Mouse (Mus musculus): ENCODE measurements around the gene Myo3b.
"Not testable (repeated sequence)": the region's sequence is repeated elsewhere in the genome, so short reads cannot be mapped to it uniquely, and the experiment has no call there.

Gene Myo3b

DNA sequence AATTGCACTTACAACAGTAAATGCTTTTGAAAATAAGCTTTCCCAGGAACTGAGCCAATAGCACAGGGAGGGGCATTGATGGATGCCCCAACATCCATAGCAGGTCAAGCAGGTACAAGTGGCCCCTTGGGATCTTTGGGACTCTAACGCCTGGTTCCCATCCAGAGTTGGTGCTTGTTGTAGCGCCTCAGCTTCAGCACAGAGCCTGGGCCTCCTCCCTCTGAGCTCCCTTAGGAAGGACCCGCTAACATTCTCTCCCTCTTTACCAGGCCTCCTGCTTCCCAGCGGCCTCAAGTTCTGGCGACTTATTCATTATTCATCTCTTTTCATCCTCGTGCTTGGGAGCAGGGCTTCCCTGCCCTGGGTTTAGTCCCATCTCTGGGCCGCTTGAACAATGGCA is at the start of gene Myo3b:
TSS of gene Myo3b (plus strand) at position 375 of the 400 bp plus-strand sequence.
- DNase-seq (ENCODE audit: low spot score in 2 of 2) = no peak

DNA sequence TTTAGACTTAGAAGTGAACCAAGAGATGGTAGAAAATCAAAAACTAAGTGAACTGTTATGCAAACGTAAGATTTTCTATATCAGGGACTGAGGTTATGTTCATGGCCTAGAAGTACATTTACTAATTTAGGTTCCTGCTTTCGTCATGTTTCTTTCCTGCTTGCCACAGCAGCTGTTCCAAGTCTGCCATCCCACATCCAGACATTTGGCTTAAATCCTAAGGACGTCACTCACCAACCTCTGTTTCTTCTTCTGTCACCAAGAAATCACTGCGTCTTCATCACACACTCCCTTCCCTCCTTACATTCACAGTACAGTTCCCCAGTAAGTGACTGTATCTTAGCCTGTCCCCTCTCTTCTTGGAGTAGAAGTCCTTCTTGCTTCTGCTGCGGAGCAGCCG is 49.7 kb upstream of the Myo3b start:
- peak in 1 of 2 experiments; percentile 31 for DNase-seq (ENCODE audit: low spot score in 2 of 2)

DNA sequence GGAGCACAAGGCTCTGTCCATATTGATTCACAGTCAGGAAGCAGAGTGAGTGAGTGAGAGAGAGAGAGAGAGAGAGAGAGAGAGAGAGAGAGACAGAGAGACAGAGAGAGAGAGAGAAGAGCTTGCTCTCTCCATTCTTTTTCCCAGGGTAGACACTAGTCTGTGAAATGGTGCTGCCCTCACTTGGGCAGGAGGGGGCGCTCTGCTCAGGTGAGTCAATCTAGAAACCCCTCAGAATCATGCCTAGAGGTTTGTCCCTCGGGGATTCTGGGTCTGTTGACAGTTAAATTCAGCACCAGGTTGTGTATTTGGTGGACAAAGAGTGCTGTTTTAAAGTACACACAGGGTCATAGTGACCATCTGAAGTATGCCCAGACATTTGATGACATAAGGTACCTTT is 48.3 kb upstream of the Myo3b start:
- no peak for DNase-seq (ENCODE audit: low spot score in 2 of 2)

DNA sequence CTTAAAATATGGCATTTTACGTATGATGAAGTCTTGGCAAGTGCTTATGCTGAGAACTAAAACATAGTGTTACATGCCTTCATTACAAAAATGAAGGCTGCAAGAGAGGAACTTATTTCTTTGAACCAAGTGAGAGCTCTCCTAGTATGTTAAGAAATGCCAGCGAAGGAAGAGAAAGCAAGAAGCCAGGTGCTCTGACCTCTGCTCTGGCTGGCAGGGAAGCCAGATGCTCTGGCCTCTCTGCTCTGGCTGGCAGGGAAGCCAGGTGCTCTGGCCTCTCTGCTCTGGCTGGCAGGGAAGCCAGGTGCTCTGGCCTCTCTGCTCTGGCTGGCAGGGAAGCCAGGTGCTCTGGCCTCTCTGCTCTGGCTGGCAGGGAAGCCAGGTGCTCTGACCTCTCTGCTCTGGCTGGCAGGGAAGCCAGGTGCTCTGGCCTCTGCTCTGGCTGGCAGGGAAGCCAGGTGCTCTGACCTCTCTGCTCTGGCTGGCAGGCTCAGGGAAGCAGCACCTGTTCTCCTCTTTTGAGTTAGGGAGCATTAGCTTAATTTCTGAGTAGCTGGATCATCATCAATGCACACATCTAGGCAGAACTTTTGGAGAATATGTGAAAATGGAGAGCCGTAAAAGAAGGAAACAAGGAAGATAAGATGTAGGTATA is 44.7 kb upstream of the Myo3b start:
- not testable (repeated sequence) for DNase-seq (ENCODE audit: low spot score in 2 of 2)

DNA sequence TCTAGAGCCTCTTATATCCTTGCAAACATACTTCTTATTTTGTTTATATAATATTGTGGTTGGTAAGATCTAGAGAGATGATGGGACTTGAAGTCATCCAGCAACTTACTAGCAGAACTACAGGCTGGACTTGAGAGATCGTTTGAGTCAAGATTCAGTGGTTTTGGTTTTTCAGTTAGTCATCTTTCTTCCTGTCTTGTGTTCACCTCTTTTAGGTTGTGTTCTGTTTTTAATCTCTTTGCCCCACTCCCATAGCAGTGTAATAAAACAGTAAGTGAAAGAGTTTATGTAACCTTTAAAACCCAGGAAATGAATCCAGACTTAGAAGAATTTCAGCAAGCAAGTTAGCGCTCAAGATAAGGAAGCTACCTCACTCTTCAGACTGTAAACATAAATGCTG is 44.1 kb upstream of the Myo3b start:
- DNase-seq (ENCODE audit: low spot score in 2 of 2) = no peak

DNA sequence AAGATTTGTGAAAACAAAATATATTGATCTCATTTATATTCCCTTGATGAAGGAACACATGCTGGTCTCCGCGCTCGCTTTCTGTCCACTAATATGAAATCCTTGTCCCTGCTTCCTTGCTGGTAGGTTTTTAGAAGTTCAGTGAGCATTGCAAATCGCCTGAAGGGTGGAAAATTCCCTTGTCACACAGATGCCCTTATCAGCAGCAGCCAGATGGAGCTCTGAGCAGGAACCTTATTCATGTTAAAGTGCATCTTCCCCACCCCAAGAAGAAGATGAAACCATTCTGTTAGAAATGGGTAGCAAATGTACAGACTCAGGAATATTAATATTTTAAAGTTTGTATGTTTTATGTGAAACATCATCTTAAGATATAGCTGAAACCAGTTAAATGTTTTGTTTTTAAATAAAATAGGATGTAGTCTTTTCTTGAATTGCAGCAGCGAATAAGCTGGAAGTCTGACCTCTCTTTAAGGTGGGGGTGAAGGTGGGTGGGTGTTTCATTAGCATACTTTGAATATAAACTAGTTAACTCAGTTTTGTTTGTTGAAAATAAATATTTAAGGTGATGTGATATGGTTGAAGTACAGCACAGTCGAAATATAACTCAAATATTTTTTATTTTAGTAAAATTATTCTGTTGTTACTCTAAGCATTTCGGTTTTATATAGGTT is 39.7 kb upstream of the Myo3b start:
- no peak for DNase-seq (ENCODE audit: low spot score in 2 of 2)

DNA sequence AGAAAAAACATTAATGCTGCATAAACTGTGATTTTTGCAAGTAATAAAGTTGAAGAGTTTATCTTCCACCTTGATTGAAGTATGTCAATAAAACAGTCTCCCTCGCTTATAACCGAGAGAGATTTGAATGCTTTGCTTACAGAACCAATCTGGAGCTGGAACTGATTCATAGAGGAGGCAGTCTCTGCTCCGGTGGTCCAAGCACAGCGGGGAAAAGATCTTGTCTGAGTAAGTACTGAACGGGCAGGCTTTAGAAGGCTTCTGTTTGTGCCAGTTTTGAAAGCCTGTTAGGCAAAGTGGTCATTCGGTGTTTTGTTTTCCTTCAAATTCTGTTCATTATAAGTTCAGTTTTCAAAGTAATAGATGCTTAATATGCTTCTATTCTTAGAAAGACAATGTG is 38.6 kb upstream of the Myo3b start:
- no peak for DNase-seq (ENCODE audit: low spot score in 2 of 2)

DNA sequence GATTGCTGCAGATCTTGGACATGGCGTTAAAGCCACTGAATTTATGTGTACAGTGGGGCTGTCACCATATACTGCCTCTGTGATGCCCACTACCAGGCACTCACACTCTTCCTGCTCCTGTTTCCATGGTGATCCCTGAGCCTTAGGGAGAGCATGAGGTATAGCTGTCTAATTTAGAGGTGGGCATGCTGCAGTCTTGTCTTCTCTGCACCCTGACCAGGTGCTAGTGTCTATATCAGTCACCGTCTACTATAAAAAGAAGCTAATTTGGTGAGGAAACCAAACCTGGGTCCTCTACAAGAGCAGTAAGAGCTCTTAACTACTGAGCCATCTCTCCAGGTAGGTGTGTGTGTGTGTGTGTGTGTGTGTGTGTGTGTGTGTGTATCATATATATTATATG is 32.4 kb upstream of the Myo3b start:
- DNase-seq (ENCODE audit: low spot score in 2 of 2) = no peak

DNA sequence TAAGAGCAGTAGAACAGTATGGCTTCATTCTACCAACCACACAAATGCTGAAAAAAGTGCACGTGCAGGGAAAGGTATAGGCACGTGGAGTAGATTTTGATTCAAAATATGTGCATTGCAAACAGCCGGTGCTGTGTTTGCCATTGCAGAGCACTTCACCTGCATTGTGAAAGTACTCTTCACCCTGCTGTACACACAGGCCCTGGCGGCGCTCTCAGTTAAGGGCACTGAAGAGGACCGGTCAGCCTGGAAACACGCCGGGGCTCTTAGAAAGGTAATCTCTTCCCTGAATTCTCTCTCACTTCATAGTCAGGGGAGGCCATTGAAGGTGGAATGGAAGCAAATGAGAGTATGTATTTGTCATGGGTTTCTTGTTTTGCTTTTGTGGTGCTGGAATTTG is 26.0 kb upstream of the Myo3b start:
- DNase-seq (ENCODE audit: low spot score in 2 of 2) = no peak

DNA sequence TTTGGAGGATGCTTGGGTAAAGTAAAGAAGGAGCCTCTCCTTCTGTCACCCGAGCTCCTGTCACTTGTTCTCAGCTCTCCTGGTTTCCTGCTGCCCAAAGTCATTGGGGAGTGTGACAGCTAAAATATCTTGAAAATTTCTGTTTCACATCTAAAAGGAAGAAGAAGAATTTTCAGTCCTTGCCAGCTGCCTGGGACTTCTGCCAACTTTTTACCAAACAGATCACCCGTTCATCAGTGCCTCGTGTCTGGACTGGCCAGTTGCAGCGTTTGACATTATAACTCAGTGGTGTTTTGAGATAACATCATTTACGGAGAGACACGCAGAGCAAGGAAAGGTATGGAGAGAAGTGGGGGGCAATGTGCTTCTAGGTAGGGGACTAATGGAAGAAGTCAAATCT is 20.7 kb upstream of the Myo3b start:
- no peak for DNase-seq (ENCODE audit: low spot score in 2 of 2)

DNA sequence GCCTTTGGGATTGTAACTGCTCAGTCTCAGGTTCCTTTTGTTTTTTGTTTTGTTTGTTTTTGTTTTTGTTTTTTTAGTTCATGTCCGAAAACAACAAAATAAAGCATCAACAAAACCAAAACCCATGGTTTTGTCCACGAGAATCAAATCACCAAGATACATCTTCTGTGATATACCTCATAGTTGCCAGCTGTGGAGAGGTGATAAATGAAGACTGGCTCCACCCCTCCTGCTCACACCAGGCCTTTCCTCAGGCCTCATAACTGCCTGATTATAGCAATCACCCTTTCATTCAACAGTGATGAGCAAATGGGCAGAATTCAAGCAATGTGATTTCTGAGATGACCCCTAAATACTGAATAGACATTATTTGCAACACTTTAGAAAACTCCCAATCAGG is 14.5 kb upstream of the Myo3b start:
- DNase-seq (ENCODE audit: low spot score in 2 of 2) = no peak

DNA sequence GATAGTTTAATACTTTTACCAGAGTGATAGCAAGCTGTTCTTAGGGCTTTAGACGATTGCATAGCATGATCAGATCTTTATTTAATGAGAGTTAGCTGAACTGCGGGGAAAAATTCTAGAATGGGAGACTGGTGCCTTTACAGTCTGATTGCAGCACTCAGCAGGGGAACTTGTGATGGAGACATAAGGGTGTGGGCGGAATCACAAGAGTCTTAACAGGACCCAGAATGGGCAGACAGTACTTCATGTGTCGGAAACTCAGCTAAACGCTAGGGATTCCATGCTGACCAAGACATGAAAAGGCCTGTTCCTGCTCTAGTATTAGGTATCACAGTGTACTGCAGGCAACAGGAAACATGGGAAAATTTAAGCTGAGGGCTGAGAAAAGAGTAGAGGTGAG is 13.2 kb upstream of the Myo3b start:
- peak; percentile 21 to 51 for DNase-seq (ENCODE audit: low spot score in 2 of 2)

DNA sequence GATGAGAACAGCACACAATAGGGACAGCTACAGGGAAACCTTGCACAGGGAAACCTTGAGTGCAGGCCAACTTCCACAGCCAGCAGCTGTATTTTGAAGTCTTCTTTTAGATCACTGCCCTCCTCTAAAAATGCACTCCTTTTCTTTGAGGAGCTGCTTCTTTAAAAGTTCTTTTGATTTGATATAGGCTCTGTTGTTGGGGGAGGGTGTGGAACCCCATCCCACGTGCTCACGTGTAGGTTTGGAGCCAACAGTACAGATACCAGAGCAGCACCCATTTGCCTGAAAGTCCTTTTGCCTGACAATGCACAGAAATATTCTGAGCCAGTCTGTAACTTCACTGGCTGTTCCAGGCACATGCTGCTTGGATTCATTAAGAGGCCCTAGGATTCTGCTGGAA is 7.5 kb upstream of the Myo3b start:
- DNase-seq (ENCODE audit: low spot score in 2 of 2) = no peak

DNA sequence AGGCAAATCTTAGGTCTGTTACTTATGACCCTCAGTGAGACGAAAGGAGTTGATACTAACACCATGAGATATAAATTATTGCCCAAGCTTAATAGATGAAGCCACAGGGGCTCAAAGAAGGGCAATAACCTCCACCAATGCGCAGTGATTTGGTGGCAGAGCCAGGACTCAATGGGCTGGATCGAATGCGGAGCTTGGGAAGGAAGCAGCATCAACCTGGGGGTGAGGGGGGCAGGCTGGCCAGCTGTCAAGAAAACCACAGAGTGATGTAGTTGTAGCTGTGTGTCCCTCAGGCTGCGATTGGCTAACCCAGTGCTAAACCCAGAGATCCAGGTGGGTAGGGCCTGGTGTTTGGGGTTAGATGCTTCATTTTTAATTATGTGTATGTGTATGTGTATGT is 4.0 kb upstream of the Myo3b start:
- DNase-seq (ENCODE audit: low spot score in 2 of 2) = no peak

DNA sequence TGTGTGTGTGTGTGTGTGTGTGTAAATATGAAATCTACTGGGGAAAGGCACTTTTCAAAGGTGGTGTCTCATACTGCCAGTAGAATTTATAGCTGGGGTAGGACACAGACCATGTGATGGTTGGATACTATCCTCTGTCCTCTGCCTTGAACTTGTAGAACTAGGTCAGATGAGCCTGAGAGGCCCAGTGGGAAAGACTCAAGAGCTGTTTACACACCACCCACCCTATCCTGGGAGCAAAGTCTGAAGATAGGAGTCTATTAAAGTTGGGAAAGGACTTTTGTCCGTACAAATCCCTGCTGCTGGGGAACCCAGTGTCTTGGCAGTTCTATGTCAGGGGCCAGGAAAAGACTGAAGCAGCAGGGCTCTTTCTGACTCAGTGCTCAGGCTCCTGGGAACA is 3.6 kb upstream of the Myo3b start:
- no peak for DNase-seq (ENCODE audit: low spot score in 2 of 2)

DNA sequence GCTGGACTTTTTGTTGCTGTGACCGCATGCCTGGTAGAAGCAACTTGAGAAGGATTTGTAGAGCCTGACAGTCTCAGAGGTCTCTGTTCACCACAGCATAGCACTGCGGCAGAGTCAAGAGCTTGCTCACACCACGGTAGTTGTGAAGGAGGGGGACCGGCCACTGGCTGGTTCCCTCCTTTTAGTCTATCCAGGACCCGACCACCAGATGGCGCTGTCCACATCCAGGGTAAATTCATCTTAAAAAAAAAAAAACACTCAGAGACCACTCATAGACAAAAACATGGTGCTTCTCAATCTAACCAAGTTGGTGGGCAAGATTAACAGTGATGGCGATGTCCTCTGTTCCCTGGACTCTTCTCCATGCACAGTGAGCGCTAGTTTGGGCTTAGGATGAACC is 1.7 kb upstream of the Myo3b start:
- no peak for DNase-seq (ENCODE audit: low spot score in 2 of 2)

DNA sequence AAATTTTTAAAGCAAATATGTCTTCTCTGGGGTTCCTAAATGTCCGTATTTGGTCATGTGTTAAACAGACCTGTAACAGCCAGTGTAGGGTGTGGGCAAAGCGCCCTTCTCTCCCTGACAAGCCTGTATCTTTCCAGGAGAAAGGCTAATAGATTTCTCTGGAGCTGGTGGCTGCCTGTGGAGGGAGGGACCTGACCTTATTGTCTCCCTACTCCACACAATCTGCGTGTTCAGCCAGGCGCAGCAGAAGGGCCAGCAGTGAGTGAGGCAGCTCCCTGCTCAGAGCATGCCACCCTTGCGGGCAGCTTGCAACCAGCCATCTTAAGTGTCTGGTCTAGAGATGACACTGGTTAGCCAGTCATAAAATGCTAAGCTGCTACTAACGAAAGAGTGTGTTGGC is 5.5 kb downstream of the Myo3b start:
- DNase-seq (ENCODE audit: low spot score in 2 of 2) = no peak

DNA sequence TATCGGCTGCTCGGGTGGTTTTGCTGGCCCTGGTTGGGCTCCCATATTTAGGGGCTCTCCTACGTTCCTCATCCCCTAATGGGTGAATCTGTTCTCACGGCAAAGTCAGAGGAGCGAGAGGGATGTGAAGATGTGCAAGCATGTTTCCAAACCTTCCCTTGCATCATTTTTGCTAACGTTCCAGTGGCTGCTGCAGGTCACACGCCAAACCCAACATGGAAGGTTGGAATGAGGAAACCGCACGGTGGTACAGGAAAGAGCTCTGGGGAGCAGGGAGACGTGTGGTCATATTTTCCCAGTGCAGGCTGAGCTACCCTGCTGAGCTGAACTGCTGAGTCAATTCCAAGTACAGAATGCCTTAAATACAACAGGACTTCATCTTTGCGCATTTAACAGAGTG is 8.9 kb downstream of the Myo3b start:
- no peak for DNase-seq (ENCODE audit: low spot score in 2 of 2)

DNA sequence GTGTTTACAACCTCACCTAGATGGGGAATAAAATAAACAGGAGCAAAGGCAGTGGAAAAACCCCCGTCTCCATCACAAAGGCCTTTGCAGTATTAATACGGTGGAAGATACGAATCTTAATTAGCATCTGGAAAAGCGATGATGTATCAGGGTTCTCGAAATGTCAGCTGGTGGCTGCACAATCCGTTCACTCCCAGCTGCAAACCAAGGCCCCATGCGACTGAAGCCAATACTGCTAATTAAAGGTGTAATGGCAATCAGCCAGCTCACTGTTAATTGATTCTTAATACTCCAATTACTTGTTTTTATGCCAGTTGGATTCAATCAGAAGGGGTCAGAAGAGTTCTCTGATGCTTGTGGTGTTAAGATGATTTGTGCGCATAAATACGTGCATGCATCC is 14.9 kb downstream of the Myo3b start:
- DNase-seq (ENCODE audit: low spot score in 2 of 2) = no peak

DNA sequence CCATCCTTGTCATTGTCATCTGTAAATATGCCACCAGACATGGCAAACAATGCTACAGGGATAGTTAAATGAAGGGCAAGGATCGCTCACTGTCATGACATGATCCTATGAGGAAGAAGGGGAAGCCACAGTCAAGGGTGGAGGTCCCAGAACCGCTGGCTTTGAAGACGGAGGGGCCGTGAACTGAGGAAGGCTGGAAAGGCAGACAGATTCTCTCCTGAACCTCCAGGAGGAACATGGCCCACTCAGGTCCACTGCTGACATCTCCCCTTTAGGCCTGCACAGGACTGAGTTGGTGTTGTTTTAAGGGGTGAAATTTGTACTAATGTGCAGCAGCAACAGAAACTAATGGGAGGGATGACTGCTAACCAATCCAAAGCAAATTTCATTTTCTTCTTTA is 19.3 kb downstream of the Myo3b start:
- no peak for DNase-seq (ENCODE audit: low spot score in 2 of 2)

DNA sequence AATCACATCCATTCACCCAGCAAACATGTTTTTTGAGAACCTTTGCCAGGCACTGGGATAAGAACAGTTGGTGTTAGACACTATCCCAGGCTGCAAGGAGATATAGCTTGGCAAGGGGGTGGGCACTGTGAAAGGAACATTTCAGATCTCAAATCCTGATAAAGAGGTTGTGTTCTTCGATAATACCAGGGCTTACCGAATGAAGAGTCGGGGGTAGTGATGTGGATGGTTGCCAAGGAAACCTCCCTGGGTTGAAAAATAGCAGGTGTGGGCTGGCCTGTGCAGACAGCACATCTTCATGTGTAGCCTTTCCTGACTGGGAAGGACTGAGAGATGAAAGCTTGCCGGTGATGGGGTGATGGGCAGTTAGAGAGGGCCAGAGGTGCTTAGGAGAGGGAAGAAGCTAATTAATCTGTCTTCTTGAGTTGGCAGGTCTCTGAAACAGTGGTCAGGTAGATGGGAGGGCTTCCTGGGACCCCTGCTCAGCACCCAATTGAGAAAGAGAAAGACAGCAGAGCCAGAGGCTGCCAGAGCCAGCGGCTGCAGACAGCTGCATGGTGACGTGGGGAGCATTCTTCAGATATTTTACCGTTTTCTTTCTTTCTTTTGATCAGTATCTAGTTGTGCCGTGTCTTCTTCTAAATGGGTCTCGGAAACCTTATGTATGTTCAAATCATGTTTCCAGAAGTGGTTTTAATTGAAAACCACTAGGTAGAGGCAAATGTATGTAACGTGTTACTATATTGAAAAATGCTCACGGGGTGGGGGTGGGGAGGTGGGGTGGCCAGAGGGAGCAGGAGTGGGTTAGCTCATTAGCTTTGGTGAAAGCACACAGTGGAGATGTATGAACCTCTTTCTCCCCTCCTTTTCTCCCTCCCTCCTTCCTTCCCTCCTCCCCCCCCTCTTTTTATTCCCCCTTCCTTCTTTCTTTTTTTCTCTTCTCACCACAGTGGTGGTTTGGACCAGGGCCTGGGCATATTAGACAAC is 21.7 kb downstream of the Myo3b start:
- DNase-seq (ENCODE audit: low spot score in 2 of 2) = peak; percentile 38 to 52

DNA sequence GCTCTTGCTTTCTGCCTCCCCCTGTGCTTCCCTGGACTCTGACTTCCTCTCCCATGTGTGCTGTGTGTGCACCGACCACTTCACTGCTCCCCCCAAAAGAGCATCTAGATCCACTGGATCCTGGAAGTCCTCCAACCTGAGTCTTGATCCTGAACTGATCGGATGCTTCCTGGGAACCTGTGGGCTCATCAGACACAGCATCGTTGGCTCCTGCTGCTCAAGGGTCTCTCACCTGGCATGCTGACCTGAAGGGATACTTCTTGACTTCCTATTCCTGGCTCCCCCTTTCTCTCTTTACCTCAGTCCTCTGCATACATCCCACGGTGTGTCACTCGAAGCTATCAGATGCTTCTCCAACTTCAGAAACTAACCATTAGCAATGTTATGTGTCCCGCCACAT is 26.2 kb downstream of the Myo3b start:
- no peak for DNase-seq (ENCODE audit: low spot score in 2 of 2)

All from frontal cortex, postnatal 36 days (tissue).